Mouse (Mus musculus): Measurements from ENCODE around the gene Tex19.2.

GRCm38 (mm10) chr11:121159971-121160370 is 41.5 kb upstream of the Tex19.2 start, which contains the start of gene Uts2r:
- TF ChIP-seq CTCF (IDR thresholded peaks at IDR 0.05; ENCODE audit: low read depth, low read length), result no peak
- no peak for TF ChIP-seq POLR2A (IDR thresholded peaks at IDR 0.05; ENCODE audit: borderline replicate concordance, low read depth, low read length)
